Mouse (Mus musculus): ENCODE data around the gene Tatdn2. TPM values are rescaled to one million over a fixed set of nuclear protein-coding genes. Genes with fewer than 3 reads are reported as not detected.
A peak's percentile ranks its signal among the peaks of the same experiment; 100 is the strongest.
"Not testable (repeated sequence)": the region's sequence is repeated elsewhere in the genome, so short reads cannot be mapped to it uniquely, and the experiment has no call there.

The Tatdn2 gene
- total RNA-seq, 2 experiments from 2014 or later, result 71.2 to 75.5 TPM

DNA sequence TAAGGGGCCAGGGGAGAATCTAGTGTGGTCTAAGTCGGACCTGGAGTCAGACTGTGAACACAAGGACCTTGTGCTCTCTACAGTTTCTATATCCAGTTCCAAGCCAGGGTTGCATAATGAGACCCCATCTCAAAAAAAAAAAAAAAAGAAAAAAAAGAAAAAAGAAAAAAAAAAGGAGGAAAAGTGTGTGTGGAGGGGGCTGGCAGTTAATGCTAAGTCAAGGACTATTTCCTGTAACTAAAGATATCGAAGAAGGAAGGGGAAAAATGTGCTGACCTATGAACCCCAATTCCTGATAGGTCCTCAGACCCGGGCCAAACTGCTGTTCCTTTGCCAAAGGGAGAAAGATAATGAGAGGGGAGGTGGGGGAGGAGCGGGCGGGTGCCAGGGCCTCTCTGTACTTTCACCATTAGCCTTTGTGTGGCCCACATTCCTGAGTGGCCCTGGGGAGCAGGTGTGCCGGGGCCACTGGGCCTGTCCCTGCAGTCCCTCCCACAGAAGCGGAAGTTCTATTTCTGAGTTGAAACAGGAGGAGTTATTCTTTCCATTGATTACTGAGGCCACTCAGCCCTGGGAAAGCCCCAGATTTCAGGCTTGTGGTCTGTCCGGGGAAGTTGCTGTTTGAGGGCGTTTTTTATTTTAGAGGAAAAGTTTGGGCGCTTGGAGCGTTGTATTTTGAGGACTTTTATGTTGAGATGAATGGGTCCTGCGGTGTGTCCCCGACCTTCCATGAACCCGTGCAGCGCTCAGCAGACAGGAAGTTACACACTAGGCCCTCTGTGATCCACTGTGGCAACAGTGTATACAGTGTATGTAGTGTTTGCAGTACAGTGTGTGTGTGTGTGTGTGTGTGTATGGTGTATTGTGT is 28.3 kb upstream of the Tatdn2 start:
- intact Hi-C loops (cut with DNase I), result no loop called here

DNA sequence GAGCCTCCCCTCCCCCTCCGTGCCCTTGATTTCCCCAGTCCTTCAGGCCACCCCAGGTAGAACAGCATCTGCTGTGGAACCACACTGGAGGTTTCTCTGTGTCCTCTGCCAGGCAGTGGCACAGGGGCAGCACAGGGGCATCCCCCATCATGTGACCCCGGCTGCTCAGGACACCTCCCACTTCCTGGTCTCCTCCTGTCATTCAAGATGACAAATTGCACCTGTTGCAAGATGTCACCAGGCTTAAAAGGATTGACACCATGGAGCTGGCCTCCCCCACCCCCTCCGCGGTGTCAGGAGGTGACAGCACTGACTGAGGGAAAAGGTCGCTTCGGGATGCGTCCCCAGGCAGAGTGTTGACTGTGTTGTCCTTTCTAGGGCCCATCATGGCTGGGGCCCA is 27.0 kb upstream of the Tatdn2 start:
- no peak for DNase-seq (ENCODE audit: low spot score in 2 of 2)
- intact Hi-C loops (cut with DNase I), result no loop called here

More for the DNA sequence above, 28.3 kb upstream of the Tatdn2 start:
- DNase-seq (ENCODE audit: low spot score in 2 of 2), result no peak

DNA sequence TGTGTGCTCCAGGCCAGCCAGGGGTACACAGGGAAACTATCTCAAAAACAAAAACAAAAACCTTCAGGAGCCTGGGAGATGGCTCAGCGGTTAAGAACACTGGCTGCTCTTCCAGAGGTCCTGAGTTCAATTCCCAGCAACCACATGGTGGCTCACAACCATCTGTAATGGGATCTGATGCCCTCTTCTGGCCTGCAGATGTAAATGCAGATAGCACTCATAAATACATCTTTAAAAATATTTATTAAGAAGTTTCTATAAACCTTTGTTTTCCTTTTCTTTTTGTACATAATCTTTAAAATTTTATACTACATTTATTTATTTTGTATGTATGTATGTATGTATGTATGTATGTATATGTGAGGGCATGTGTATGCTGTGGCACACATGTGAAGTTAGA is 24.8 kb upstream of the Tatdn2 start:
- DNase-seq (ENCODE audit: low spot score in 2 of 2); intact Hi-C loops (cut with DNase I): not testable (repeated sequence)

DNA sequence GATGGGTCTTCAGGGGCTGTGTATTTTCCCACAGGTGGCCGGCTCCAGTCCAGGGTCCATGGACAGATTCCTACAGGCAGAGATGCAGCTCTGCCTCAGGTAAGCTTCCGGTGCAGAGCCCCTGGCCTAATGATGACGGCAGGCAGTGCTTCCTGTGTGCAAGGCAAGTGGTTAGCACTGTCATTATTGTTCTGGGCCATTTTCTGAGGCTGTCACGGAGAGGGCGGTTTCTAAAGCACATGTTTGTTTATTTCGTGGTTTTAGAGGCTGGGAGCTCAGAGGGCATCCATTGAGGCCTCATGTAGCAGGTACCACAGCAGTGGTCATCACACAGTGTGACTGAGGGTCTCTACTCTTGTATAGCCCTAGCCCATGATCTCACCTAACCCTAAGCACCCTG is 23.9 kb upstream of the Tatdn2 start:
- no peak for DNase-seq (ENCODE audit: low spot score in 2 of 2)

DNA sequence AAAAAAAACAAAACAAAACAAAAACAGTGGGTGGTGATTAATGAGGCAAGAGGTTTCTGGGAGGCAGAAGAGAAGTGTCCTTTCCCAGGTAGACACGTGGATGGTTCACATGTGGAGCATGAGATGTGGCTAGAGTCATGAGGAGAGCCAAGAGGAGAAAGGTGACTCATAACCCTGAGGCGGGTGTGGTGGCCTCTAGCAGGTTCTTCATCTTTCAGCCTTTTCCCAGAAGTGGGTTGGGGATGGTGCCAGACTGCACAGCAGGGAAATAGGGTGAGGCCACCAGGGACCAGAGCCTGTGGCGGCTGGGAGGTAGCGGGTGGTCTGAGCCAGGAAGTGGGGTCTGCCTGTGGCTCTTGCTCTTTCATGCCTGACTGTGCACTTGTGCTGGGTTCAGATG is 21.6 kb upstream of the Tatdn2 start:
- intact Hi-C loops (cut with DNase I), result no loop called here
- no peak for DNase-seq (ENCODE audit: low spot score in 2 of 2)

More for the DNA sequence above, 23.9 kb upstream of the Tatdn2 start:
- intact Hi-C loops (cut with DNase I), result no loop called here

DNA sequence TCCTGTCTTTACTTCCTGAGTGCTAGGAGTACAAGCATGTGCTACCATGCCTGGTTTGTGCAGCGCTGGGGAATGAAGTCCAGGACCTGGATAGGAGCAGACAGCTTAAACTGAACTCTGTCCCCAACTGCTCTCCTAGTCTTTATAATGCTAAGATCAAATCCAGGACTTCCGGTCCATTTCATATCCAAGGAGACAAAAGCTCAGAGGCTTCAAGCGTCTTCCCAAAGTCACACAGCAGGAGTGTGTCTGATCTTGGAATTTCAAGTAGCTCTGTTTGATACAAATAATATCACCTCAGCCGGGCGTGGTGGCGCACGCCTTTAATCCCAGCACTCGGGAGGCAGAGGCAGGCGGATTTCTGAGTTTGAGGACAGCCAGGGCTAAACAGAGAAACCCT is 20.9 kb upstream of the Tatdn2 start:
- intact Hi-C loops (cut with DNase I), result no loop called here
- no peak for DNase-seq (ENCODE audit: low spot score in 2 of 2)

DNA sequence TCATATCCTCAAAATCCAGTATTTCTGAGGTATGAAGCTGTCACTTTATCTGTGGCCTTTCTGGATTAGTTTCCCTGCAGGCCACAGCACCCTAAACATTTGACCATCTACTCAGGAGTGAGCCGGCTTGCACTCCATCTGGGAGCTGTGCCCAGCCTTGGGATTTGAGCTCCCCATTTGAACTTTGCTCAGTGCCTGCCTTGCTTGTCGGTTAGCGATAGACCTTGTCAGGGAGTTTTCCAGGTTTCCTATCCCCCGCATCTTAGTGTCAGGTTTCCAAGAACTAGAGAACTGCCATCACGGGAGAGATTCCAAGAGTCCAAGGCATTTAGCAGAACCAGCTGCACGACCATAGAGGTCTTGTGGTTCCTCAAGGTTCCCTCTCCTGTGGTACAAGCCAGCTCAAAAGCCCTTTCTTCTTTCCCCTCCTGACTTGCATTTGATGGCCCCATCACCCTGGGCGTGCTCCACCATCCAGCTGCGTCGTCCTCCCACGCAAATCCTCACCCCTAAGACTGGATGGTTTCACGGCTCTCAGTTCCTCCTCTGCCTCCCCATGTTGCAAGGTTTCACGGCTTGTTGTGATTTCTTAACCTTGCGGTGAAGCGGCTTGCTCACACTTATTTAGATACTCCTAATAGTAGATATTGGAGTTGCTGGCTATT is 19.6 kb upstream of the Tatdn2 start:
- intact Hi-C loops (cut with DNase I), result no loop called here
- DNase-seq (ENCODE audit: low spot score in 2 of 2), result no peak

DNA sequence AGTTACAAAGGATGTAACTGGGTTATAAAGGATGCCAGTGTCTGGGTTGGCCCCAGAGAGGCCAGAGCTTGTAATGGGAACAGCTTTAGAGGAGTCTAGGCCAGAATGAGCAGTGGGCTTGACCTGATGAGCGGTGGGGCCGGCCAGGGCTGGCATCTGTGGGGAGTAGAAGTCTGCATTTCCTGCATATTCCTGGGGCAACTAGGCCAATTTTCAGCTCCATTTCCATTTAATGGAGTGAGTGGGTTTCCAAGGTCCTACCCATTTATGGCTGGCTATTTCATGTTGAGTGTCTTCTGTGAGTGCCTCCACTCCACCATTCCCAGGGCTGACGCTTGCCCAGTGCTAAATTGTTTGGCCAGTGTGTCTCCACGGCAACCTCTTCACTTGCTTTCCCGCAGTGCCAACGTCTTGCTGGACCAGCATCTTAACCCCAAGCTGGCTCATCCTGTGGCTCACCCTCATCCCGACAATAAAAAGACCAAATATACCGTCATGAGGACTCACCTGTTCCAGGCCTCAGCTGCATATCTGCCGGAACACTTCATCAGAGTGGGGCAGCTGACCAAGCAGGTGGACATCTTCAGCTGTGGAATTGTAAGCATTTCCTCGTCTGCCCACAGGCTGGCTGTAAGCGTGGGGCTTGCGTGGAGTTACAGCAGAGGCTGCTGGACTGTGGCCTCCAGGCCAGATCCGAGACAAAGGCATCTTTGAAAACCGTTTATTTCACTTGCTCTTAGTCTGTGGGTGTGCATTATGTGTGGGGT is 18.4 kb upstream of the Tatdn2 start:
- peak in 1 of 2 experiments; percentile 24 for DNase-seq (ENCODE audit: low spot score in 2 of 2)
- intact Hi-C loops (cut with DNase I), result no loop called here

DNA sequence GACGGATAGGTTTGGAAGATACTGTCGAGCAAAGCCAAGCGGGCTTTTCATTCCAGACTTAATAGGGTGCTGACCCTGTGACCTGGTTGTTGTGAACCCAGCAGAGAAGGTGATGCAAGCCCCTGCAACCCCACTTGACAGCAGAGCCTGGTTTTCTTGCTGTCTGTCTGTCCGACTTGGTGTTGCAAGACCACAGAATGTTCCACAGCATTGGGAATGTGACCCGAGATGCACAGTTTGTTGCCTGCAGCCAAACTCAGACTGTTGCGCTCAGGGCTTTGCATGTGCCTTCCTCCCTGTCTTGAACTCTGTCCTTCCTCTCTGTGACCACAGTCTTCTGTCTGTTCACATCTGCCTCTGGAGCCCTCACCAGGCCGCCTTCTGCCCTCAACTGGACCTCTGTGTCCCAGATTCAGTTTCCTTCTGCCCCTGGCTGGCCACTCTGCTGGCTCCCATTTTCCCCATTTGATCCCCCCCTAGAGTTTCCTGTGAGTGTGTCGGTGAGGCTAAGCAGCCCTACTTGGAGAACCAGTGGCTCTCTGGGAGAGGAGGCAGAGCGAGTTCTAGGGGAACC is 16.8 kb upstream of the Tatdn2 start:
- DNase-seq (ENCODE audit: low spot score in 2 of 2), result no peak
- intact Hi-C loops (cut with DNase I), result loop anchor here (2.0 kb wide), 1 partner anchor 39 kb away; no protein-coding TSS in a partner anchor

DNA sequence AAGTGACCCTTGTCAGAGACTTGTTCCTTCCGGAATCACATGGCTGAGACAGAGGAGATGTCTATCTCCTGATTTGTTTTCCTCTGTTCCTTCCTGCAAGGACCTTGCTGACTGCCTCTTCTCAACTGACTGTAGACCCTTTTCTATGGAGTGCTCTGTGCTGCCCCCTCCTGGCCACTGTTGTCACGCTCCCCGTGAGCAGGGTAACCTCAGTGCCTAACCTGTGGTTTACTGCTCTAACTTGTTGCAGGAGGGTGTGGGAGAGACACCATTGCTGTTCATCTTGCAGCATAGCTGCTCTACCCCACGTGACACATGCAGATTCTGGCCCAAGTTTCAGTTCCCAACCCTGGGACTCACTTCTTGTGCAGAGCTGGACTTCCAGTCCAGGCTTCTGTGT is 15.6 kb upstream of the Tatdn2 start:
- intact Hi-C loops (cut with DNase I), result loop anchor here (2.0 kb wide), 1 partner anchor 40 kb away; no protein-coding TSS in a partner anchor
- peak; percentile 73 to 74 for DNase-seq (ENCODE audit: low spot score in 2 of 2)

DNA sequence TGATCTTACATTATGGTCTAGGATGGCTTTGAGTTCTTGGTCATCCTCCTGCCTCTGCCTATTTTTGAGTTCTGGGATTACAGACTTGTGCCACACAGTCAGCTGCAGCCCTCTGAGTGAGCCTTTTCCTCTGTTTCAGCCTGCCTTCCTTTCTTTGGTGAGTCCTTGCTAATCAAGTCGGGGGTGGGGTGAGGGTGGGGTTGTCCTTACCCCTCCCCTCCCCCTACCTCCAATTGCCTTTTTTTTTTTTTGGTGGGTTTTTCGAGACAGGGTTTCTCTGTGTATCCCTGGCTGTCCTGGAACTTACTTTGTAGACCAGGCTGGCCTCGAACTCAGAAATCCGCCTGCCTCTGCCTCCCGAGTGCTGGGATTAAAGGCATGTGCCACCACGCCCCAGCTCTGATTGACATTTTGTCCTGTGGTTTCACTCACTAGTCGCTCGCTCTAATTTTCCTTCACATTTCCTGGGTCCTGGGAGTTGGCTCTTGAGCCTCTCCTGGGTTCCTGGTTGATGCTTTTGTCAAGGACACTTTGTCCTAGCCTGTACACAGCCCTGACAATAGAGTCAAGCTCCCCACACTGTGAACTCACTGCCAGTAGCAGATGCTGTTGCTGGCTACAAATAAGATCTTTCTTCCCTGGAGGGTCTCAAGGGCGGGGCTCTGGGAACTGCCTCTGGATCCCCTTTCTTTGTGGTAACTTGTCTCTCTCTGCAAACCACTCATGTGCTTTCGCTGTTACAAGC is 13.6 kb upstream of the Tatdn2 start:
- intact Hi-C loops (cut with DNase I), result no loop called here
- DNase-seq (ENCODE audit: low spot score in 2 of 2), result no peak

DNA sequence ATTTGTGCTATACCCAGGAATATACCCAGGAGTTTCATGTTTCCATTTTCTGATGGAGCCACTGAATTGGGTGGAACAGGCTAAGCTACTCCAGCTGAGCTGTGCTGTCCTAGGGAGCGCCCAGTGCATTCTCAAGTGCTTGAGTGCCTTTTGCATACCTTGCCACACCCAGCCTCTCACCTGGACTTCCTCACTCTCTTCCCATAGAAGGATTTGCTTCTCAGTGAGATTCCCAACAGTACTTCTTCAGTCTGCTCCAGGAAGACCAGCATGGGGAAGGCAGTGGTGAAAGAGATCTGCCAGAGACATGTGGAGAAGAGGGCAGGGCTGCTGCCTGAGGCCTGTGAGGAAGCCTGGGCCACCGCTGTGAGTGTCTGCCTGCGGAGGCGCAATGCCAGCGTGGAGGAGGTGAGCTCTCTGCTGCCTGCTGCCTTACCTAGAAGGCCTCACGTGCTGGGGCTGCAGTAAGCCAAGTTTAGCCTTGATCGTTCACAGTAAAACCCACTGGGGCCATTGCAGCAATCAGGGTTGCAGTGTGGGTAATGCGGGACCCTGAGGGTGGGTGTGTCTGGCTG is 10.2 kb upstream of the Tatdn2 start:
- no peak for DNase-seq (ENCODE audit: low spot score in 2 of 2)
- intact Hi-C loops (cut with DNase I), result no loop called here

DNA sequence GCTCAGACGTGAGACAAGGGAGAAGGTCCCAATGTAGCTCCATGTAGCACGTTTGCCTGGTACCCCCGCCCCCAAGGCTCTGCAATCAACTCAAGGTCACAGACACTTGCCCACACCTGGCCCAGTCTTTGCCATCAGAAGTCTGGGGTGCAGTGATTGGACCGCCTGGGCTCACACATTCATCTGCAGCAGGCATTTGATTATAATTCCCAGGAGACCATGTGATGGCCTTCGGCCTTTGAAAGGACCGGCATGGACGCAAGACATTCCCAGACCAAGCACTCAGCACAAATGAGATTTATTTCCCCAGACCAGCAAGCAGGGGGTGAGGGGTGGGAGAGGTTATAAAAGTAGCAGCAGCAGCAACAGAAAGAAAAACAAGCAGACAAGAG is 6.8 kb upstream of the Tatdn2 start:
- intact Hi-C loops (cut with DNase I), result no loop called here
- no peak for DNase-seq (ENCODE audit: low spot score in 2 of 2)

DNA sequence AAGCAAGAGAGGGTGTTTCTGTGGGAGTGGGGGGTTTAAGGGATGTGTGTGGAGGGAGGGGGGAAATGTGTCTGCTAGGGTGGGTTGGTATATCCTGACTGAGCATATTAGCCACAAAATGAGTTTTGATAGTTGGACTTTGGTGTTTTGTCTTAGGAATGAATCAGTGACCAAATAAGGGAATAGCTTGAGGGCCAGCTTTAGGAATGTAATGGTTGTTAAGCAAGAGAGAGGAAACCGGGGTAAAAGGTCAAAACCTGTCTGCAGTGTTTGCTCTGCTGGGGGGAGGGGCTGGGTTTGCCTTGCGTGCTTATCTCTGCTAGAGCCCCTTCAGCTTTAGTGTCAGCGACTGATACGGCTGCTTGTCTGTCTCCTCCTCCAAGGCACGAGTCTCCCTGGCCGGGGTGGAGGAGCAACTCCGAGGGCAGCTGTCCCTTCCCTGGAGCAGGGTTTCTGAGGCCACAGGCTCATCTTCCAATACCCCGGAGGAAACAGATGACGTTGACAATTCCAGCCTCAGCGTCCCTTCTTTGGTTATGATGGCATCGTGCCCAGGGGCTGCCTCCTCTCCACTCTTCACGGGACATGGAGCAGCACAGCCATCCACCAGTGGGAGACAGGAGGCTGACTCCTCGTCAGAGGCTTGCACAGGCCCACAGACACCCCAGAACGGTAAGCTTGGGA is 6.3 kb upstream of the Tatdn2 start:
- intact Hi-C loops (cut with DNase I), result no loop called here
- no peak for DNase-seq (ENCODE audit: low spot score in 2 of 2)

DNA sequence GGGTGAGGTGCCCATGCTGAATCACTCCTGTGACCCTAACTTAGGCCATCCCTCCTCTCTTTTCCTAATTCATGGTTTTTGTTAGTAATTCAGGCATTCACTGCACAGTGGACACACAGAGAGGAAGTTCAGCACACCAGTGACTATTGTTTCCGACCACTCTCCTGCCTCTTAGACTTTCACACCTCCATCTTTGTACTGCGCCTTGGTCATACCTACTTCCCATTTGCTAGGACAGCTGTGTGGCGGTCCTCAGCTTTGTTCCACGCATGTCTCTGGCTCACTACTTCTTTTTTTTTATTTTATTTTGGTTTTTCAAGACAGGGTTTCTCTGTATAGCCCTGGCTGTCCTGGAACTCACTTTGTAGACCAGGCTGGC is 5.8 kb upstream of the Tatdn2 start:
- no peak for DNase-seq (ENCODE audit: low spot score in 2 of 2)
- intact Hi-C loops (cut with DNase I), result no loop called here

DNA sequence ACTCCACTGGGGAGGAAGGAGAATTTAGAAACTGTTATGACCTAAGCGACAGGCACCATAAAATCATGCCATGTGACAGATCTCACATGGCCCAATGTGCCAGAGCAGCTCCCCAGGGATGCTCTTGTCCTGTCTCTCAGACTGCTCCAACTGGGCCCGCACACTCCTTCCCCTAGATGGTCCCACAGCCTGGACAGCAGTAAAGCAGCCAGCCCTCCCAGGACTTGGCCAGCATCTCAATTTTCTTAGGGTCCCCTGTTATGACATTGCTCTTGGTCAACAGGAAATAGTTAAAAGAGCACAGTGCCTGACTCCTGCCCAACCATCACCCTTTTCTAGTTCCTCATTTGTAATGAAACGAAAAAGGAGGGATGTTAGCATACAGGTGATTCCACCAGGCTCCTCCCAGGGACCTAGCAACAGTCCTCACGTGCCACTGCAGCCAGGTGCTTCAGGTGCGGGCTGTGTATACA is 4.2 kb upstream of the Tatdn2 start:
- DNase-seq (ENCODE audit: low spot score in 2 of 2), result no peak
- intact Hi-C loops (cut with DNase I), result no loop called here

DNA sequence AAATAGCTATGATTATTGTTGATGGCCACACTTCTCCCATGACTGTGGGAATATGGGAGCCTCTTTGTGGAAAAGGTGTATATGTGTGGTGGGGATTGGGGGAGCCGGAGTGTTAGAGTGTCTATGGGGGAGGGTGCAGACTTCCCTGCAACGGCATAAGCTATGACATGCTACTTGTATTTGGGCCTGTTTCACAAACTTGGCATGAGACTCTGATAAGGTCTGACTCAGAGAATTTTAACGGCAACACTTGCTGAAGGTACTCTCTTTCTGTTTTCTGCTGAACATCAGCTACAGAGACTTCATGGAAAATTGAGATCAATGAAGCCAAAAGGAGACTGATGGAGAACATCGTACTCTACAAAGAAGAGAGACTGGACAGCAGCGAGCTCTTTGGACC is 3.5 kb upstream of the Tatdn2 start:
- DNase-seq (ENCODE audit: low spot score in 2 of 2), result no peak
- intact Hi-C loops (cut with DNase I), result no loop called here

DNA sequence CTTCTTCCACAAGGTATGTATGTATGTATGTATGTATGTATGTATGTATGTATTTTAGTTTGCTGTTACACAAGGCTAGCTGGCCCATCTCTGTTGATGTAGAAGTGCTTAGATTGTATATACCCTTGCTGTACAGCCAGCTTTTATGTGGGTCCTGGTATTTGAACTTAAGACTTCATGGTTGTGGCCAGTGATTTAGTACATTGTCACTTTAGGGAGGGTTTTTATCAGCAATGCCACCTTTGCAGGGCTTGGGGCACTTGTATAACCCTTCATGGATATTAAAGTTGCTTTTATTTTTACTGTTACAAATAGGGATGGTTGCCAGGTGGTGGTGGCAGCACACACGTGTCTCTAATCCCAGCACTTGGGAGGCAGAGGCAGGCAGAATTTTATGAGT is 1.6 kb upstream of the Tatdn2 start:
- intact Hi-C loops (cut with DNase I), result loop anchor here (5.0 kb wide), 1 partner anchor 58 kb away; the partner anchor contains the start of gene Irak2
- DNase-seq (ENCODE audit: low spot score in 2 of 2), result no peak
